Mouse (Mus musculus): ENCODE data around the gene Aldh3b2.

Aldh3b2 gene

GRCm38 (mm10) chr19:3972229-3972628 lies at the start of gene Aldh3b2:
Gene Aldh3b2, plus strand, starts transcription at chr19:3972328.
- DNase-seq (ENCODE audit: low spot score in 2 of 2) = no peak

GRCm38 (mm10) chr19:3922661-3923371 lies 49.3 kb upstream of the Aldh3b2 start:
- DNase-seq (ENCODE audit: low spot score in 2 of 2) = no peak

- DNase-seq (ENCODE audit: low spot score in 2 of 2) = no peak
Measured at GRCm38 (mm10) chr19:3923586-3923985, 48.5 kb upstream of the Aldh3b2 start.

GRCm38 (mm10) chr19:3924190-3924589 lies 47.9 kb upstream of the Aldh3b2 start:
- no peak for DNase-seq (ENCODE audit: low spot score in 2 of 2)

DNA sequence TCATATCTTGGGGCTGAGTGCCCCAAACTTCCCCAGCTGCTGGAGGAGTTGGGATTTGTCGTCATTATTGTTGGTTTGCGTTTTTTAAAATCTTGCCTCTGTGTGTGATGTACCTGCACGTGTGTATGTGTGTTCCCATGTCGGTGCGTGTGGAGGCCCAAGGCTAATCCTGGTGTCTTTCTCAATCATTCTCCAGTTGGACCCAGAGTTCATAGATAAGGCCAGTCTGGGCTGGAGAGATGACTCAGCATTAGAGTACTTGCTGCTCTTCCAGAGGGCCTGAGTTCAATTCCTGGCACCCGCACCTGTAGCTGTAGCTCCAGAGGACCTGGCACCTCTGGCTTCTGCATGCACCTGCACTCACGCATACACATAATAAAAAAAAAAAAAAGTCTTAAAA lies 47.3 kb upstream of the Aldh3b2 start:
- DNase-seq (ENCODE audit: low spot score in 2 of 2) = no peak

GRCm38 (mm10) chr19:3925859-3926258 lies 46.3 kb upstream of the Aldh3b2 start:
- no peak for DNase-seq (ENCODE audit: low spot score in 2 of 2)

DNA sequence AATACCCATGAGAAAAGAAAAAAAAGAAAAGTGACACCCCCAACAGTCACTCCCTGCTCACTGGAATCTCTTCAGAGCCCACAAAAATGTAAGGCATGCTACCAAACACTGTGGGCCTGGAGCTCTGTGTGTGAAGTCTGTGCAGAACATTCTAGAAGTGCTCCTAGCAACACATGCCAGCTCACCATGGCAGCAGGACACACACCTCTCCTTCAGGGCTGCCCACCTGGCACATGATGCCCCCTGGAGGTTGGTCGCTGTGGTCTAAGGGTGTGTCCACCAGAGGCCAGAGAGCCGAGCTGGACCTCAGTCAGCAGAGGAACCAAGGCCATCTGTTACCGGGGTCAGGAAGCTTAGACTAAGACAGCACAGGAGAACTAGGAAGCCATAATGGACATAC lies 45.8 kb upstream of the Aldh3b2 start:
- DNase-seq (ENCODE audit: low spot score in 2 of 2) = no peak

DNA sequence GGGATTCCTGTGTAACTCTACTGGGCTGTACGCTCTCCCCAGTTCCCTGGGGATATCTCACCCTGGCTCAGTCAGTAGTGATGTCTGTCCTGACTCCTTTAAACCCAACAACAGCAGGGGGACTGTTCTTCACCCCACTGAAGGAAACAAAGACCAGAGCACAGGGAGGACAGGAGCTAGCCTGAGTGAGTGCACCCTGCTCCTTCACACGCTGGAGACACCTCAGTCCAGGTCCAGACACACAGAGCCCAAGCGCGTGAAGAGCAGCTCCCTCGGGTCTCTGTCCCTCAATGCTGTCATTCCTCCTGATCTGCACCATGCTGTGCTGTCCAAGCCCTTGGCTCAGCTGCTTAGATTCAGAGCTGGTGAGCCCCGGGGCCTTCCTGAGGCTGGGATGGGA lies 45.4 kb upstream of the Aldh3b2 start:
- no peak for DNase-seq (ENCODE audit: low spot score in 2 of 2)

GRCm38 (mm10) chr19:3927989-3928388 lies 44.1 kb upstream of the Aldh3b2 start:
- no peak for DNase-seq (ENCODE audit: low spot score in 2 of 2)

DNA sequence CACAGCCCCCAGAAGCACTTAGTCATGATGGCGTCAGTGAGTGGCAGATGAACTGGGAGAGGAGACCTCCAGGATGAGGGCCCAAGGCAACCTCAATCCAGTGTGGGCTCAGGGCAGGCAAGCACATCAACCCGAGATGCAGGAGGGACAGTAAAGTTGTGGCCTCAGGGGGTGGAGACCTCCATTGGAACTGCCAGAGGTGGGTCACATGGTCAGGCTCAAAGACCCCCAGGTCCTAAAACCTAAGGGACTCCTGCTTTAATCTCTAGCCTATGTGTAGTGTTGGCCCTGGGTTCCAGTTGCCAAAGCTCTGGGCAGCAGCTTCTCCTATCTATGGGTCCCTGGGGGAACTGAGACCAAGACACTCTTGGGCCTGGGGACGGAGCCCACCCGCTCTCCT lies 43.3 kb upstream of the Aldh3b2 start:
- DNase-seq (ENCODE audit: low spot score in 2 of 2) = no peak

GRCm38 (mm10) chr19:3929211-3929941 lies 42.8 kb upstream of the Aldh3b2 start, which contains the start of gene Aldh3b1:
Gene Aldh3b1, minus strand, starts transcription at chr19:3929808.
- peak; percentile 51 to 77 for DNase-seq (ENCODE audit: low spot score in 2 of 2)

DNA sequence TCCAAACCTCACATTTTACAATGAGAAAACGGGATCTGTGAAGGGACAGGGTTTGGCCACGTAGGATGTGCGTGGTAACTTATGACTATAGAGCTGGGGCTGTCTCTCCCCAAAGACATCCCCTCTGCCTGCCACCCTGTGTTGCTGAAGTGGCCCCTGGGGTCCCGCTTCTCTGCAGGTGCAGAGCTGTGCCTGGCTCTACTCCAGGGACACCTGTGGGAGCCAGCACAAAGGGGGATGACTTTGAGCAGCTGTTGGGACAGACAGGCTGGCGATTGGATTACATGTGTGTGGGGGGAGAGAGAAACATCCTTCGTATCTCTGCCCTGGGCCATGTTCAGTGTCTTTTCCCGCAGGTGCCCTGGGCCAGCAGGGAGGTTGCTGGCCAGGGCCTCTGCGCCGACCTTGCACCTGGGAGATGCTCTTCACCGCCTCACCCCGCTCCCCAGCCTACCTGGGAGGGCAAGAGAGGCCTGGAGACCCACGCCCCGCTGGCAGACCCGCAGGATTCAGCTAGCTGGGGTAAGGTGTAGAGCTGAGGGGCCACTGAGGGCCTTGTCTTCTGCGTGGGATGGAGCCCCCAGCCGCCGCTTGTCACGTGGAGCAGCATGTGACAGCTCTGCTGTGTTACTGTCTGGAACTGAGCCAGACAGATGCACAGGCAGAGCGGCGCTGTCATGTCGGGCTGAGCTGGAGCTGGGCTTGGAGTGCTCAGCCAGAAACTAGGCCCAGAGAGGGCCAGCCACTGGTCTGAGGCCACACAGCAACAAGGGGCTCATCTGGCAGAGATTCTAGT lies 41.7 kb upstream of the Aldh3b2 start:
- no peak for DNase-seq (ENCODE audit: low spot score in 2 of 2)

DNA sequence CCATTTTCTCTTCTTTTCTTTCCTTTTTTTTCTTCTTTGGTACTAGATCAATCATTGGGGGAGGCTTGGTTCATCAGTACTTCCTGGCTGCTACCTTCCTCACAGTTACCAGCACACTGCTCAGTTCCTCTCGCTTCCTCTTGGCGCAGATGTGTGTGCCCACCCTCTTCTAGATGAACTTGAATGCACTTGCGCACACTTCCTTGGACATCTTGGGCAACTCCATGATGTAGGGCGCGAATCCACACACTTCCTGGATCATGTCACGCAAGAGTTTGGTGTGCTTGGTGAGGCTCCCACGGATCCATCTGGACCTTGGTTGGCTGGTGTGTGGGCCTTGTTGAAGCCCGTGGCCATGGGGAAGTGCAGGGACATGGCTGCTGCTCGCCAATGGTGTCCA lies 40.4 kb upstream of the Aldh3b2 start:
- no peak for DNase-seq (ENCODE audit: low spot score in 2 of 2)

DNA sequence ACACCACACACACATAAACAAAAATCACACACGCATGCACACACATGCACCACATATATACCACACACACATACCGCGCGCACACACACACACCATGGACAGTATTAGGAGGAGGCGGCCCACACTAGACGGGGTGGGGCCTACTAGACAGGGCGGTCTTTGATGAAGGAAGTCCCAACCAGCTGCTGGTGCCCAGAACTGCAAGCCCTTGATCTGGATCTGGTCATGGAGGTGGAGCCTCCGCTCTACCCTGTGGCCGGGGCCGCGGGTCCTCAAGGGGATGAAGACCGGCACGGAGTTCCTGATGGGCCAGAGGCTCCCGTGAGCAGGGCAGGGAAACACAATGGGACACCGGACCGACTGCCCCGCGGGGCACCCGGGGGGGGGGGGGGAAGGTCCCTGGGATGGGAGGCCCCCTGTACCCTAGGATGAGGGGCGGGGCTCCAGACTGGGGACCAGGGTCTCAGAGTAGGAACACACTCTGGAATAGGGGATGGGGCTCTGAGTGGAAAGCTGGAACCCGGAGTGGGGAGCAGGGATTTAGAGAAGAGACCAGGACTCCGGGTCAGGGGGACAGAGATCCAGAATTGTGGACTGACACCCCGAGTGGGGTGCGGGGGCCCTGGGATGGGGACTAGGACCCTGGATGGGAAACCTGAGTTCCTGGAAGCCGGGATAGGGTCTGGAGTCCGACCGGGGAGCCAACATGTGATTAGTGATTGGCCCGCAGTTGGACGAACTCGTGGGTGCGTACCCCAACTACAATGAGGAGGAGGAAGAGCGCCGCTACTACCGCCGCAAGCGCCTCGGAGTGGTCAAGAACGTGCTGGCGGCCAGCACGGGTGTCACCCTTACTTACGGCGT lies 36.9 kb upstream of the Aldh3b2 start, which contains the start of gene Unc93b1:
Unc93b1 (plus strand) TSS at position 155 of the 864 bp plus-strand sequence.
- no peak for DNase-seq (ENCODE audit: low spot score in 2 of 2)

- DNase-seq (ENCODE audit: low spot score in 2 of 2) = peak in 1 of 2 experiments; percentile 23
Measured at GRCm38 (mm10) chr19:3935896-3936850, 36.0 kb upstream of the Aldh3b2 start.

DNA sequence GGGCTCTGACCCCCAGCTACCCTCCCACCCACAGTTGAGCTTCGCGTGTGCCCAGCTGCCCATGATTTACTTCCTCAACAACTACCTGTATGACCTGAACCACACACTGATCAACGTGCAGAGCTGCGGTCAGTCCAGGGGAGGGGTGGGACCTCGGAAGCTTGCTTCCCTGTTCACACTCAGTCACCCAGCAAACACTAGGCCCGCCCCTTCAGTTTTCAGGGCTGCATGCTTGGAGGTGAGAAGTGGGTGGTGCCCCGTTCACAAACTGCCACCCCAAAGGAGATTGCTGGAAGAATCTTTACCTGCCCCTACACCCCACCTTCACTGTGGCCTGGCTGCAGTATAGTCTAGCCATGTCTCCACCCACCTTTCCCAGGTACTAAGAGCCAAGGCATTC lies 29.8 kb upstream of the Aldh3b2 start:
- DNase-seq (ENCODE audit: low spot score in 2 of 2) = no peak

DNA sequence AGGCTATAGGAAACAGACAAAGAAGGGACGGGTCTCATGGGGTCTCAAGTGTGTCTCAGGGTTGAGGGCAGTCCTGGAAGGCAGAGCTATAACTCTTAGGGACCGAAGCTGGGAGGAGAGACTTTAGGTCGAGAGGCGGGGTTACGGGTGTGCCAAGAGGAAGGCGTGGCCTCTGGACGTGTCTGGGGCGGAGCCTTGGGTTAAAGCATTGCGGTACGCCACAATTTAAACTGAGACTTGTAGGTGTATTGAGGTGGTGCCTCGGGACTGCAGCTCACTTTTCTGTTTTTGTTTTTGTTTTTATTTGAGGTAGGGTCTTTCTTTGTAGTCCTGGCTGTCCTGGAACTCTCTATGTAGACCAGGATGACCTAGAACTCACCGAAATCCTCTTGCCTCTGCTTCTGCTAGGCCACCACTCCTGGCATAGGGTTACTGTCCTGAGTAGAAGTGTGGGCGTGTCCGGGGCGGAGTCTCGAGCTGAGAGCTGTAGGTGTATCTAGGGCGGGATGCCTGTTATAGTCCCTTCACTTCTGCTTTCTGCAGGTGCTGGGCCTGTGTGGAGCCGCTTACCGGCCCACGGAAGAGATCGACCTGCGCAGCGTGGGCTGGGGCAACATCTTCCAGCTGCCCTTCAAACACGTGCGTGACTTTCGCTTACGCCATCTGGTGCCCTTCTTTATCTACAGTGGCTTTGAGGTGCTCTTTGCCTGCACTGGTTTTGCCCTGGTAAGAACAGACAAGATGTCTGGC lies 29.0 kb upstream of the Aldh3b2 start:
- no peak for DNase-seq (ENCODE audit: low spot score in 2 of 2)

DNA sequence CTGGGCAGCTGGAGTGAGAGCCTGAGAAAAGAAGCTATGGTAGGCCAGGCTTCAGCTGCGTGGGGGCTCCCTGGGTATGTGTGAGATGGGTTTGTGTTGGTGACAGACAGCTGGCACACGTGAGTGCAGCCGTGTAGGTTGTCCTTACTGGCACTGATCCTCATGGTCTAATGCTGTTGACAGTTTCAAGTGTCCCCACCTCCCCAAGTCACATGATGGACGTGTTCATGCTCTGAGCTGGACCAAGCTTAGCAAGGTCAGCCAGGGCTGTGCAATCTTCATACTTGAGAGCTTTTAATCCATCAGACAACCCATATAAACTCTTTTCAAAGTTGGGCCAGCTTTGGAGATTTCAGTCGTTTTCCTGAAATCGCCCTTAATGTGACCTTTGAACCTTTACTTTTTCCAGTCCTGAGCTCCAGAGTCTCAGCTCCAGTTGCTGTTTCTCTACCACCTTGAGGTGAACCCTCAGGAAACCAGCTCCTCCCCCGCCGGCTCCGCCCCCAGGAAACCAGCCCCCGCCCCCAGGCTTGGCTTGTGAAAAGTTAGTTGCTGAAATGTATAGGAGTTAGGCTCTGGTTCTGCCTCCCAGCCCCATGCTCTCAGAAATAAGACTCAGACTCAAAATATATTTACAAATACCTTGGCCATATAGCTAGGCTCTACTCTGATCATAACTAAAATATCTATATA lies 26.1 kb upstream of the Aldh3b2 start:
- DNase-seq (ENCODE audit: low spot score in 2 of 2) = no peak

- peak; percentile 56 to 79 for DNase-seq (ENCODE audit: low spot score in 2 of 2)
Measured at GRCm38 (mm10) chr19:3946715-3947114, 25.4 kb upstream of the Aldh3b2 start.

Data from cerebellum, postnatal 4 days (tissue).